Comparison of ENCODE assay signal across 9 mouse cellular contexts in the genomic region with DNA sequence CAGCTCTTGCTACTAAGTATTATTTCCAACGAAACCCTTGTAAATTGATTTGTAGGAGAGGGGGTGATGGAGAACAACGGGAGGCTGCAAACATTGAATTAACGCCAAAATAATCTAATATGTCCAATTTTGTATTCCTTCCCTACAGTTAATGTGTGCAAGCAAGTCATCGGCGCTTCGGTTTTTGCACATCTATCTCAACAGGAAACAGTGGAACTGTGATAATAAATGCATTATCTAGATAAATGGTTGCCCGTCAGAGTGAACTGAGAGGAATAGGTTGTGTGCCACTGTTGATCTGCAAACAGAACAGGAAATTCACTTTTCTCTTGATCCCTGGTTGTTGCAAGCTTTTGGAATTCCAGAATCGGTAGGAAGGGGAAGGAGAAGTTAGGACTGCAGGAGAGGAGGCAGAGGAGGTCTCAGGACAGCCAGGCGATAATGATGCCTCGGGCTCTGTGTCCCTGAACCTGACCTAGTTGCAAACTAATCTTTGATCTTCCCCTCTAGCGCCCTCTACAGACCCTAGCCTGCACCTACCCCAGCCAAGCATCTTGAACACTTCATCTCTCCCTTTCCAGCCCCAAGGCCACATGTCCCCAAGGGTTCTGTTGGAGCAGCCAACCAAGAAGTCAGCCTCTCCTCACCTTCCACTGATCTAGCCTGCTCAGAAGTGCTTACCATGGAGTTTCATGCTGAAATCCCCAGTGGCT.
DNase-seq lines count a peak whose midpoint lies in the region; ATAC-seq and TF ChIP-seq lines count a peak whose summit lies in the region.
"Had no signal": no experiment of that assay in that cellular context is flagged by ENCODE, and none has a peak within 500 bp of the region (broad histone marks: within the 10 kb centered on the region; RNA-seq: fewer than 3 reads in every experiment).

No protein-coding gene starts in this region.

- H3K4me1 ChIP-seq in thymus, adult 2 months (replicated peaks; ENCODE audit: control insufficient read depth, insufficient read depth, low read length), result no peaks in the 10 kb centered on the region
- H3K4me1 ChIP-seq in midbrain, embryonic 15.5 days, result no peaks in the 10 kb centered on the region
- H3K4me1 ChIP-seq: limb, embryonic 15.5 days had no signal

- DNase-seq in gastrocnemius, adult 18-20 months (ENCODE audit: low spot score), result peak; percentile 47
- DNase-seq in gastrocnemius, postnatal 4 days (ENCODE audit: low spot score in 2 of 2), result no peak
- DNase-seq in thymus, adult 2 months, result peak; percentile 30
- no peak for DNase-seq in thymus, adult 18-20 months
- peak; percentile 48 for DNase-seq in embryo, embryonic 10 days (ENCODE audit: low spot score)
- DNase-seq in skeletal muscle tissue, adult 2 months (ENCODE audit: low read depth, low spot score), result peak; percentile 40
- no peak for DNase-seq in heart, adult 9 months (ENCODE audit: low spot score in 2 of 2)

- H3K4me2 ChIP-seq in midbrain, embryonic 15.5 days, result no peak overlapping the region
- H3K4me2 ChIP-seq: limb, embryonic 15.5 days had no signal

- H3K36me3 ChIP-seq in thymus, adult 2 months (ENCODE audit: control insufficient read depth, insufficient read depth, low read length), result no peaks in the 10 kb centered on the region
- no peaks in the 10 kb centered on the region for H3K36me3 ChIP-seq in midbrain, embryonic 15.5 days (replicated peaks)
- H3K36me3 ChIP-seq: limb, embryonic 15.5 days had no signal

- H3K9ac ChIP-seq in midbrain, embryonic 15.5 days, result no peak overlapping the region
- H3K9ac ChIP-seq: limb, embryonic 15.5 days had no signal

- peak; percentile 33; the same call in 1 of the 2 replicates for TF ChIP-seq CTCF in thymus, adult 2 months (IDR thresholded peaks at IDR 0.05; ENCODE audit: borderline replicate concordance, control insufficient read depth, extremely low read depth, insufficient read depth, low read length, poor library complexity)

- no peak overlapping the region for H3K4me3 ChIP-seq in thymus, adult 2 months (ENCODE audit: control insufficient read depth, insufficient read depth, low read length)
- H3K4me3 ChIP-seq in midbrain, embryonic 15.5 days, result no peak overlapping the region
- H3K4me3 ChIP-seq: limb, embryonic 15.5 days had no signal

- H3K9me3 ChIP-seq in midbrain, embryonic 15.5 days, result no peaks in the 10 kb centered on the region

- H3K27ac ChIP-seq in thymus, adult 2 months (ENCODE audit: control insufficient read depth, insufficient read depth, low read length), result no peak overlapping the region
- no peak overlapping the region for H3K27ac ChIP-seq in midbrain, embryonic 15.5 days
- H3K27ac ChIP-seq: limb, embryonic 15.5 days had no signal

- WGBS in thymus, adult 2 months, result 77% methylated on average over 11 of the region's 11 CpGs
- WGBS in midbrain, embryonic 15.5 days, result 70% methylated on average over 11 of the region's 11 CpGs

- H3K27me3 ChIP-seq in thymus, adult 2 months (ENCODE audit: control insufficient read depth, insufficient read depth, low read length), result no peaks in the 10 kb centered on the region
- H3K27me3 ChIP-seq in midbrain, embryonic 15.5 days (replicated peaks), result no peaks in the 10 kb centered on the region
- H3K27me3 ChIP-seq: limb, embryonic 15.5 days had no signal

- no peak for ATAC-seq in midbrain, embryonic 15.5 days (replicated peaks)

- no peak for TF ChIP-seq POLR2A in thymus, adult 2 months (IDR thresholded peaks at IDR 0.05; ENCODE audit: control insufficient read depth, extremely low read depth, insufficient read depth, low read length, poor library complexity)

Comparison
In these comparisons a context has a peak if more than half of its experiments do, and no peak if none do; other contexts are left out.
1. DNase-seq: peak in gastrocnemius, adult 18-20 months (single experiment), thymus, adult 2 months (single experiment), embryo, embryonic 10 days (single experiment) and skeletal muscle tissue, adult 2 months (single experiment); none in gastrocnemius, postnatal 4 days (0 of 2), thymus, adult 18-20 months (0 of 2) and heart, adult 9 months (0 of 2).